Mouse (Mus musculus): ENCODE measurements around the gene Mtus2.

DNA sequence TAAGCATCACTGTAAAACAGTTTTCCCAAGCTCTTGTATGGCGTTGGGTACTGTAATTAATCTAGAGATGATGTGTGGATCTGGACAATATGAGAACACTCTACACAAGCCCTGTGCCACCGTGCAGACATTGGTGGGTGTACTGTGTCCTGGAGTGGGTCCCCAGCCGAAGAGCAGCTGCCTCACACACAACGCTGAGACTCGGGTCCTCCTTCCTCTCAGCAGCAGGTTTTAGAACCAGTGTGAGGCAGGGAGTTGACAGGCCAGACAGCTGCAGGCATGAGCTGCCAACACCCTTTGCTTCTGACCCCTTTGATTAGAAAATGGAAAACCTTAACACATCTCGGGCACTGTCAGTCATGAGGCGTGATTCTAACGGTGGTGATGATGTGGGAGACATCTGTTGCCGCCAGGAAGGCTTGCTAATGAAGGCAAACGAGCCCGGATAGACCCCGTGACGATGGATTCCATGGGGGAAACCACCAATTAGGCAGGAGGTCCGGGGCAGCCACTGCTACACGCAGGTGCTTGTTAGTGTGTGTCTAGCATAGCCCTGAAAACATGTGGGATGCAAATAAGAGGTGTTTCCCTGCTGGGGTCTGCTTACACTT is 158.2 kb downstream of the Mtus2 start:
- TF ChIP-seq POLR2A (IDR thresholded peaks at IDR 0.05; ENCODE audit: low read depth, low read length), result no peak
- no peak for TF ChIP-seq CTCF (IDR thresholded peaks at IDR 0.05; ENCODE audit: extremely low read depth, insufficient read depth, insufficient read length, insufficient replicate concordance)
